Mouse (Mus musculus) myocyte (in vitro differentiated cells): Measurements from ENCODE around the gene Cntrob. TPM values are rescaled to one million over a fixed set of nuclear protein-coding genes. Genes with fewer than 3 reads are reported as not detected.
A peak's percentile ranks its signal among the peaks of the same experiment; 100 is the strongest.

ENCODE experiments used
- H3K27me3 ChIP-seq: one replicate; pipeline ENCODE4 v1.6.1; 2011; ENCODE audit not compliant: control insufficient read depth, insufficient read depth, insufficient read length
- H3K36me3 ChIP-seq: one replicate; pipeline ENCODE4 v1.6.1; 2011; ENCODE audit not compliant: control insufficient read depth, insufficient read depth
- H3K4me2 ChIP-seq: one replicate; pipeline ENCODE4 v1.6.1; 2011; ENCODE audit warnings: low read depth, control low read depth
- H3K4me3 ChIP-seq: one replicate; pipeline ENCODE4 v1.5.1; 2011; ENCODE audit warnings: mild to moderate bottlenecking, control low read depth, moderate library complexity
- H3K79me2 ChIP-seq: one replicate; pipeline ENCODE4 v1.6.1; 2011; ENCODE audit not compliant: control insufficient read depth, insufficient read depth
- H3ac ChIP-seq: one replicate; pipeline ENCODE4 v1.6.1; 2011; ENCODE audit not compliant: control insufficient read depth, insufficient read length
- CEBPB ChIP-seq: IDR thresholded peaks from 2 replicates; pipeline ENCODE4 v1.6.1; 2011; ENCODE audit warnings: mild to moderate bottlenecking, moderate library complexity; ENCODE audit not compliant: poor library complexity, insufficient read depth, severe bottlenecking
- E2F4 ChIP-seq: IDR thresholded peaks from one replicate; pipeline ENCODE4 v1.6.1; 2011; ENCODE audit warnings: mild to moderate bottlenecking, control low read depth, moderate library complexity; ENCODE audit not compliant: insufficient read depth
- MAX ChIP-seq: IDR thresholded peaks from one replicate; pipeline ENCODE4 v1.6.1; 2011; ENCODE audit warnings: low read depth, mild to moderate bottlenecking, control low read depth
- MYOD1 ChIP-seq, 3 experiments: IDR thresholded peaks; one replicate each; pipeline ENCODE4 v1.6.1; 2011; ENCODE audit warnings: control low read depth in 2 of 3, low read depth in 2 of 3, mild to moderate bottlenecking in 2 of 3, moderate library complexity in 1 of 3; ENCODE audit not compliant: insufficient read length in 2 of 3, control insufficient read depth in 1 of 3
- MYOG ChIP-seq, 3 experiments: IDR thresholded peaks; one replicate each; pipeline ENCODE4 v1.6.1; 2011; ENCODE audit warnings: control low read depth in 2 of 3, low read depth in 2 of 3, mild to moderate bottlenecking in 2 of 3; ENCODE audit not compliant: insufficient read length in 2 of 3, control insufficient read depth in 1 of 3, insufficient read depth in 1 of 3
- POLR2A ChIP-seq: IDR thresholded peaks from one replicate; pipeline ENCODE4 v1.6.1; 2011; ENCODE audit warnings: low read depth, mild to moderate bottlenecking, control low read depth, moderate library complexity; ENCODE audit not compliant: insufficient read length
- POLR2AphosphoS2 ChIP-seq: IDR thresholded peaks from one replicate; pipeline ENCODE4 v1.6.1; 2011; ENCODE audit warnings: low read depth, control low read depth; ENCODE audit not compliant: insufficient read length
- REST ChIP-seq: IDR thresholded peaks from one replicate; pipeline ENCODE4 v1.6.1; 2011; ENCODE audit warnings: mild to moderate bottlenecking, control low read depth, moderate library complexity; ENCODE audit not compliant: insufficient read depth, insufficient read length
- SRF ChIP-seq: IDR thresholded peaks from one replicate; pipeline ENCODE4 v1.6.1; 2011; ENCODE audit warnings: low read depth; ENCODE audit not compliant: control insufficient read depth, insufficient read length
- TCF12 ChIP-seq: IDR thresholded peaks from one replicate; pipeline ENCODE4 v1.6.1; 2011; ENCODE audit warnings: mild to moderate bottlenecking, control low read depth; ENCODE audit not compliant: poor library complexity, insufficient read depth, severe bottlenecking
- TCF3 ChIP-seq: IDR thresholded peaks from one replicate; pipeline ENCODE4 v1.6.1; 2011; ENCODE audit warnings: low read depth, control low read depth; ENCODE audit not compliant: insufficient read length
- USF1 ChIP-seq: IDR thresholded peaks from one replicate; pipeline ENCODE4 v1.6.1; 2011; ENCODE audit warnings: low read depth, mild to moderate bottlenecking, control low read depth, moderate library complexity
- polyA plus RNA-seq: library from polyadenylated mRNA; unstranded; fragments of >200 nt; fragmentation: generic; extraction: Trizol; gene quantifications from one replicate; pipeline ENCODE4 v1.2.1, GENCODE M21; 2012; ENCODE audit warnings: missing spikeins

The Cntrob gene
- polyA plus RNA-seq, 1 experiment: 10.3 TPM

GRCm38 (mm10) chr11:69369990-69370816, 46.6 kb upstream of the Cntrob start:
- H3K36me3 ChIP-seq: no peaks in the 10 kb centered on the region
- peaks cover 5% of the 10 kb centered on the region for H3K79me2 ChIP-seq
- no peak overlapping the region for H3ac ChIP-seq
- no peak for TF ChIP-seq SRF
- TF ChIP-seq MYOG (IDR thresholded peaks at IDR 0.05; ENCODE audit: control insufficient read depth in 1 of 3, insufficient read depth in 1 of 3, insufficient read length in 2 of 3, low read depth in 2 of 3): no peak
- no peak for TF ChIP-seq CEBPB
- no peak for TF ChIP-seq USF1
- H3K4me3 ChIP-seq: peak overlapping the region; percentile 56
- peak overlapping the region; percentile 82 for H3K4me2 ChIP-seq
- H3K27me3 ChIP-seq: no peaks in the 10 kb centered on the region

GRCm38 (mm10) chr11:69369215-69369989, 45.8 kb upstream of the Cntrob start, which contains the start of gene Chd3:
Gene Chd3, minus strand, starts transcription at chr11:69369406.
- peak within 1 kb of the TSS; percentile 99 for H3K4me2 ChIP-seq
- H3ac ChIP-seq: peak within 1 kb of the TSS; percentile 82
- TF ChIP-seq CEBPB (no peak), POLR2A (peak; percentile 46)
- H3K36me3 ChIP-seq: no peaks in the 10 kb centered on the region
- H3K4me3 ChIP-seq: peak within 1 kb of the TSS; percentile 56
- H3K79me2 ChIP-seq: peaks cover 10% of the 10 kb centered on the region
- no peaks in the 10 kb centered on the region for H3K27me3 ChIP-seq

GRCm38 (mm10) chr11:69368356-69369214, 45.0 kb upstream of the Cntrob start:
- H3K36me3 ChIP-seq: no peaks in the 10 kb centered on the region
- peaks cover 13% of the 10 kb centered on the region for H3K79me2 ChIP-seq
- no peaks in the 10 kb centered on the region for H3K27me3 ChIP-seq
- TF ChIP-seq SRF (no peak), MYOD1 (IDR thresholded peaks at IDR 0.05; ENCODE audit: control insufficient read depth in 1 of 3, insufficient read length in 2 of 3, low read depth in 2 of 3) (peak in 2 of 3 experiments; percentile 94 to 97), MAX (no peak), TCF3 (peak; percentile 77), POLR2A (peak; percentile 65), USF1 (no peak), E2F4 (no peak), POLR2AphosphoS2 (peak; percentile 67), REST (no peak), TCF12 (peak; percentile 2), MYOG (IDR thresholded peaks at IDR 0.05; ENCODE audit: control insufficient read depth in 1 of 3, insufficient read depth in 1 of 3, insufficient read length in 2 of 3, low read depth in 2 of 3) (peak in 2 of 3 experiments; percentile 74 to 75), CEBPB (no peak)
- peak overlapping the region; percentile 99 for H3K4me2 ChIP-seq
- peak overlapping the region; percentile 56 for H3K4me3 ChIP-seq
- H3ac ChIP-seq: peak overlapping the region; percentile 82

DNA sequence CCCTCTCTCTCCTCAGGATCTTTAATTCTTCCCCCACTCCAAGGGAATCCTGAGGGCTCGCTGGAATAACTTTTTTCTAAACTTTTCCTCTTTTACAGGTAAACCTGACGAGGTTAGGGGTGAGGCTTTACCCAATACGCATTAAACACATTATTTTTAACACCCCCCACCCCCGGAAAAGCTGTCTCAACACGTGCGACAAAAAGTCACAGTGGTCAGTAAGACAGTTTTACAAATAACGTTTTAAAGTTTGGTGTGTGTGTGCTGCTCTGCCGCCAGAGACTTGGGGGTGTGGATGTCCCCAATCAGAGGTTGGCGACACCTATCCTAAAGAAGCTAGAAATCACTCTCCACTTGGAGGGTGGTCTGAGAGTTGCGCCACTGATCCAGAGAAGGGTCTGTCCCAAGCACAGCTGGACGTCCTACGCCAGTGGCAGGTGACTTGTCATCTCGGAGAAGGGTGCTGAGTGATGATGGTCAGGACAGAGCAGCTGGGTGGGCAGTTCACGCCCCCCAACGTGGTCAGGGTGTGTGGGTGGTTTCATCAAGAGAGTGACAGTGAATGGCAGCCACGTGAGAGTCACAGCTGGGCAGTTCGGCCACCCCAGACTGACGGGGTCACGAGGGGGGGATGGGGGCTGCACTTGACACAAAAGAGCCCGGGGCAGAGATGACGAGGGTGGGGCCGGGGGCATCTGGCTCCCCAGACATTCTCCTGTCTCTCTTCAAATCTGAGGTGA, 44.2 kb upstream of the Cntrob start:
- H3K36me3 ChIP-seq: no peaks in the 10 kb centered on the region
- peak overlapping the region; percentile 82 for H3ac ChIP-seq
- peak overlapping the region; percentile 56 for H3K4me3 ChIP-seq
- H3K79me2 ChIP-seq: peaks cover 13% of the 10 kb centered on the region
- H3K27me3 ChIP-seq: no peaks in the 10 kb centered on the region
- no peak for TF ChIP-seq REST
- peak; percentile 57 for TF ChIP-seq POLR2A
- no peak for TF ChIP-seq POLR2AphosphoS2
- TF ChIP-seq MYOD1 (IDR thresholded peaks at IDR 0.05; ENCODE audit: control insufficient read depth in 1 of 3, insufficient read length in 2 of 3, low read depth in 2 of 3): peak; percentile 80 to 98 (median 95)
- no peak for TF ChIP-seq MAX
- peak; percentile 64 to 98 (median 91) for TF ChIP-seq MYOG (IDR thresholded peaks at IDR 0.05; ENCODE audit: control insufficient read depth in 1 of 3, insufficient read depth in 1 of 3, insufficient read length in 2 of 3, low read depth in 2 of 3)
- TF ChIP-seq E2F4: no peak
- no peak for TF ChIP-seq SRF
- peak; percentile 58 for TF ChIP-seq TCF12
- TF ChIP-seq CEBPB: peak; percentile 42; the same call in 1 of the 2 replicates
- peak; percentile 93 for TF ChIP-seq TCF3
- no peak for TF ChIP-seq USF1
- H3K4me2 ChIP-seq: peak overlapping the region; percentile 99
